Mouse (Mus musculus) lung, embryonic 16.5 days (tissue): Measurements from ENCODE around the gene Fam163a. TPM values are rescaled to one million over a fixed set of nuclear protein-coding genes. Genes with fewer than 3 reads are reported as not detected.

Experiments used
- ATAC-seq: fragments of 200-750 bp; cut with Nextera tagmentation; 2 replicates; pipeline ENCODE4 v1.8.0; 2017; ENCODE audit warnings: low read depth, mild to moderate bottlenecking, moderate library complexity
- H3K27ac ChIP-seq: fragments of 300-500 bp; sonication (generic); 2 replicates; pipeline ENCODE4 v1.5.1; 2014; ENCODE audit warnings: mild to moderate bottlenecking, control low read depth, low read length
- H3K27me3 ChIP-seq: fragments of 300-500 bp; sonication (generic); 2 replicates; pipeline ENCODE4 v1.6.1; 2014; ENCODE audit warnings: low read depth, low read length, mixed read lengths; ENCODE audit not compliant: control insufficient read depth, insufficient read depth
- H3K36me3 ChIP-seq: fragments of 300-500 bp; sonication (generic); 2 replicates; pipeline ENCODE4 v1.6.1; 2014; ENCODE audit warnings: low read length; ENCODE audit not compliant: control insufficient read depth, insufficient read depth
- H3K4me1 ChIP-seq: fragments of 300-500 bp; sonication (generic); replicated peaks from 2 replicates; pipeline ENCODE4 v1.6.1; 2014; ENCODE audit warnings: low read length, mixed read lengths; ENCODE audit not compliant: control insufficient read depth, insufficient read depth
- H3K4me2 ChIP-seq: fragments of 300-500 bp; sonication (generic); 2 replicates; pipeline ENCODE4 v1.6.1; 2014; ENCODE audit warnings: low read depth, low read length, control low read depth
- H3K4me3 ChIP-seq: fragments of 300-500 bp; sonication (generic); 2 replicates; pipeline ENCODE4 v1.5.1; 2014; ENCODE audit warnings: mild to moderate bottlenecking, low read length, control low read depth
- H3K9ac ChIP-seq: fragments of 300-500 bp; sonication (generic); 2 replicates; pipeline ENCODE4 v1.6.1; 2014; ENCODE audit warnings: low read length, control low read depth
- H3K9me3 ChIP-seq: fragments of 300-500 bp; sonication (generic); 2 replicates; pipeline ENCODE4 v1.6.1; 2016; ENCODE audit warnings: low read length; ENCODE audit not compliant: control insufficient read depth
- WGBS: fragments of 180-500 bp; shearing (Covaris S2); extraction: QIAGEN DNeasy Blood & Tissue Kit; methylation state at CpG from one replicate; pipeline ENCODE4 v1.1.7; 2014; 5-methylcytosine and 5-hydroxymethylcytosine counted together
- polyA plus RNA-seq: library from polyadenylated mRNA; unstranded; fragments of >200 nt; fragmentation: Nextera tagmentation; extraction: Ambion mirVana; gene quantifications from 2 replicates; pipeline ENCODE4 v1.2.1, GENCODE M21; 2015

The Fam163a gene
- polyA plus RNA-seq, 1 experiment from 2014 or later: 0.54 TPM

- H3K4me2 ChIP-seq: peak overlapping the region; percentile 9; the same call in 1 of the 2 replicates
- no peak overlapping the region for H3K4me3 ChIP-seq
- H3K36me3 ChIP-seq: no peaks in the 10 kb centered on the region
- no peak overlapping the region for H3K9ac ChIP-seq
- no peaks in the 10 kb centered on the region for H3K27me3 ChIP-seq
- peak; percentile 80 for ATAC-seq
- H3K9me3 ChIP-seq: peaks cover 7% of the 10 kb centered on the region
- H3K27ac ChIP-seq: no peak overlapping the region
- H3K4me1 ChIP-seq: peaks cover 29% of the 10 kb centered on the region
- WGBS: 8% methylated on average over 11 of the region's 11 CpGs
These were observed 20.7 kb downstream of the Fam163a start for GRCm38 (mm10) chr1:156184158-156184571.

GRCm38 (mm10) chr1:156183176-156183958, 21.5 kb downstream of the Fam163a start:
- WGBS: 21% methylated on average over 6 of the region's 6 CpGs
- Histone ChIP-seq H3K27ac (no peak overlapping the region), H3K4me3 (no peak overlapping the region), H3K36me3 (no peaks in the 10 kb centered on the region), H3K4me2 (no peak overlapping the region), H3K4me1 (peaks cover 29% of the 10 kb centered on the region), H3K9me3 (peaks cover 7% of the 10 kb centered on the region), H3K27me3 (no peaks in the 10 kb centered on the region), H3K9ac (no peak overlapping the region)
- ATAC-seq: no peak

- Histone ChIP-seq H3K9ac (no peak overlapping the region), H3K27me3 (no peaks in the 10 kb centered on the region), H3K4me2 (no peak overlapping the region), H3K36me3 (no peaks in the 10 kb centered on the region), H3K27ac (no peak overlapping the region), H3K4me3 (no peak overlapping the region), H3K9me3 (no peaks in the 10 kb centered on the region), H3K4me1 (peaks cover 29% of the 10 kb centered on the region)
- WGBS: 23% methylated on average over 11 of the region's 11 CpGs
- ATAC-seq: peak; percentile 50
These were observed 25.0 kb downstream of the Fam163a start for GRCm38 (mm10) chr1:156179875-156180274.

GRCm38 (mm10) chr1:156168737-156169136, 36.1 kb downstream of the Fam163a start:
- H3K27ac ChIP-seq: no peak overlapping the region
- ATAC-seq: peak; percentile 70

GRCm38 (mm10) chr1:156116770-156117169, 88.1 kb downstream of the Fam163a start:
- Histone ChIP-seq H3K4me2 (no peak overlapping the region), H3K27ac (no peak overlapping the region), H3K27me3 (no peaks in the 10 kb centered on the region), H3K36me3 (no peaks in the 10 kb centered on the region), H3K9ac (no peak overlapping the region), H3K9me3 (no peaks in the 10 kb centered on the region), H3K4me3 (no peak overlapping the region), H3K4me1 (no peaks in the 10 kb centered on the region)
- no peak for ATAC-seq
- 25% methylated on average over 3 of the region's 3 CpGs for WGBS

More at GRCm38 (mm10) chr1:156168737-156169136, 36.1 kb downstream of the Fam163a start:
- Histone ChIP-seq H3K36me3 (no peaks in the 10 kb centered on the region), H3K4me3 (no peak overlapping the region), H3K27me3 (no peaks in the 10 kb centered on the region), H3K4me1 (0 out of 2 replicates have a peak, but pooled peaks cover 3% of the 10 kb centered on the region), H3K4me2 (no peak overlapping the region), H3K9me3 (no peaks in the 10 kb centered on the region), H3K9ac (no peak overlapping the region)
- WGBS: 23% methylated on average over 6 of the region's 6 CpGs

GRCm38 (mm10) chr1:156113884-156114499, 90.8 kb downstream of the Fam163a start:
- no peak overlapping the region for H3K4me3 ChIP-seq
- 71% methylated on average over 8 of the region's 8 CpGs for WGBS
- no peaks in the 10 kb centered on the region for H3K9me3 ChIP-seq
- H3K4me2 ChIP-seq: no peak overlapping the region
- no peak for ATAC-seq
- no peaks in the 10 kb centered on the region for H3K36me3 ChIP-seq
- H3K27me3 ChIP-seq: no peaks in the 10 kb centered on the region
- no peaks in the 10 kb centered on the region for H3K4me1 ChIP-seq
- no peak overlapping the region for H3K9ac ChIP-seq
- no peak overlapping the region for H3K27ac ChIP-seq

GRCm38 (mm10) chr1:156112142-156112541, 92.7 kb downstream of the Fam163a start:
- Histone ChIP-seq H3K4me1 (no peaks in the 10 kb centered on the region), H3K9ac (no peak overlapping the region), H3K36me3 (no peaks in the 10 kb centered on the region), H3K9me3 (no peaks in the 10 kb centered on the region), H3K27ac (no peak overlapping the region), H3K4me2 (no peak overlapping the region), H3K4me3 (no peak overlapping the region), H3K27me3 (no peaks in the 10 kb centered on the region)
- ATAC-seq: no peak
- 59% methylated on average over 7 of the region's 7 CpGs for WGBS

GRCm38 (mm10) chr1:156111728-156112127, 93.1 kb downstream of the Fam163a start:
- no peak for ATAC-seq
- H3K36me3 ChIP-seq: no peaks in the 10 kb centered on the region
- H3K27ac ChIP-seq: no peak overlapping the region
- no peaks in the 10 kb centered on the region for H3K4me1 ChIP-seq
- no peaks in the 10 kb centered on the region for H3K9me3 ChIP-seq
- H3K4me2 ChIP-seq: no peak overlapping the region
- no peaks in the 10 kb centered on the region for H3K27me3 ChIP-seq
- WGBS: 21% methylated on average over 12 of the region's 12 CpGs
- no peak overlapping the region for H3K9ac ChIP-seq
- H3K4me3 ChIP-seq: no peak overlapping the region

- Histone ChIP-seq H3K36me3 (no peaks in the 10 kb centered on the region), H3K4me3 (no peak overlapping the region), H3K9me3 (no peaks in the 10 kb centered on the region), H3K27me3 (no peaks in the 10 kb centered on the region), H3K27ac (no peak overlapping the region), H3K9ac (no peak overlapping the region), H3K4me1 (no peaks in the 10 kb centered on the region), H3K4me2 (no peak overlapping the region)
- WGBS: 73% methylated on average over 9 of the region's 9 CpGs
- no peak for ATAC-seq
These were observed 93.7 kb downstream of the Fam163a start for GRCm38 (mm10) chr1:156111090-156111489.
